Mouse (Mus musculus): ENCODE measurements around the gene Prdm16.

Gene Prdm16

DNA sequence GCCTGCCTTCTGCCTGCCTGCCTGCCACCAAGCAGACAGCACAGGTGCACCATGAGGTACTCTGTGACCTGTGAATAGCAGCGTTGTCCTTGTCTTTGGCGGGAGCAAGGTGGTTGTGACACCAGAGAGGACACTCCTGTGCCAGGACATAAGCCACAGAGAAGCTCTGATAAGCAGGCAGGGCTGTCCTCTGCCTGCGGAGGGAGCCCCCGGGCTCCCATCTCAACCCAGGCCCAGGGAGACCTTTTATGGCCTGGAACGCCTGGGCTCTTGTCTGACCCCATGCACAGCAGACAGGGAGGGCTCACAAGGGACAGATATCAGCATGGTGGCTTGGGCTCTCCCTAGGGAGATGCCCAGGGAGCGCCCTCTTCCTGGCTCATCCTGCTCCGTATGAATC, 118.7 kb downstream of the Prdm16 start:
- no peak for DNase-seq (ENCODE audit: low spot score in 2 of 2)

DNA sequence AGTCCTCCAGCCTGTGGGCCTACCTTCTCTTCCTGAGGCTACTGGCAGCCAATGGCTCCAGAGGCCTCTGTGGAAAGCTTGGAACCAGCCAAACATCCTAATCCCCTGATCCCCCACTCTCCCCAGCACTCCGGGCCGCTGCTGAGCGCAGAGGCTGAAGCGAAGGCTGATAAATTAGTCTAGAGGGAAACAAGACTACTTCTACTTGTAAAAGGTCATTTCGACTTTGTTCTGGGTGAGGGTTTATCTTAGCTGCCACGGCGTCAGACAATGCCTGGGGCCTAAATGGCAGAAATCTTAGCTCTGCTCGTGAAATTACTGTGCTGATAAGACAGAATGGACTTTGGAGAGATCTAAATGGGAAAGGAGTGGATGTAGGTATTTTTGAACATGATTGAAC, 120.2 kb downstream of the Prdm16 start:
- no peak for DNase-seq (ENCODE audit: low spot score in 2 of 2)

DNA sequence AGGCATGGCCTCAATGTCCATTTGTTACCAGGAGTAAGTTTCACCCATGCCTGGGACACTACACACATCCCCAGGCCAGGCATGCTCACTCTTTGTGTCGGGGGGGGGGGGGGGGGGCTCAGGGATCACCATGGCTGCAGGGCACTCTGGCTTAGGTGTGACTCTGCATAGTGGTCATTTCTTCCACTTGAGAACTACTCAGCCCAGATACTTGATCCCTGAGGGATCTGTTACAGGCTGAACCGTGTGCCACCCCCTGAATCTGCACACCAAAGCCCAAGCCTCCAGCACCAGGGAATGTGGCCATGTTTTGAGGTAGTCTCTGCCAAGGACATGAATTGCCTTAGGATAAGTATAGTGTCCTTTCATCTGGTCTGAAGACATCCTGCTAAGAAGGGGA, 123.0 kb downstream of the Prdm16 start:
- no peak for DNase-seq (ENCODE audit: low spot score in 2 of 2)

DNA sequence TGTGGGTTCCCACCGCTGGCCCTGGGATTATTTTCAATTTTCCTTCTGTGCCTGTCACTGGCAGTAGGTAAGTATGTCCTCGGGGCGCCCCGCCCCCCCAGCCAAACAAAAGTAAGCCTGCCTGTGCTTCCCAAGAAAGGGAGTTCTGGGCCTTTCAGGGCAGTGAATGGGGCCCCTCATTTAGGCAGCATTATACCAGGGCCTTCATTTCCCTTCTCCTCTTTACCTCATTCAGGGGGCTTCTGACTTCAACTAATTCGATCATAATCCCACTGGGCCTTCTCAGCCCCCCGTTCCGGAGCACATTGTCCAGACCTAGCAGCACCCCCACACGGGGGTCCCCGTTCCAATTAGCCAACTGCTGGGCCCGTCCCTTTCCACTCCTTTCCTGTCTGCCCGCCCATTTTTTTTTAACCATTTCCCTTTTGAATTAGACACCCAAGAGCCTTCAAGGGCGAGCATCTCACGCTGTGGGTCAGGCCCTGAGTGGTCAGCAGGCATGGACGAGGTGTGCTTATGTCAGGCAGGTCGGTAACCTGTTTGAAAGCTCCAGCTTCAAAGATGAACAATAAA, 124.1 kb downstream of the Prdm16 start:
- DNase-seq (ENCODE audit: low spot score in 2 of 2) = no peak

DNA sequence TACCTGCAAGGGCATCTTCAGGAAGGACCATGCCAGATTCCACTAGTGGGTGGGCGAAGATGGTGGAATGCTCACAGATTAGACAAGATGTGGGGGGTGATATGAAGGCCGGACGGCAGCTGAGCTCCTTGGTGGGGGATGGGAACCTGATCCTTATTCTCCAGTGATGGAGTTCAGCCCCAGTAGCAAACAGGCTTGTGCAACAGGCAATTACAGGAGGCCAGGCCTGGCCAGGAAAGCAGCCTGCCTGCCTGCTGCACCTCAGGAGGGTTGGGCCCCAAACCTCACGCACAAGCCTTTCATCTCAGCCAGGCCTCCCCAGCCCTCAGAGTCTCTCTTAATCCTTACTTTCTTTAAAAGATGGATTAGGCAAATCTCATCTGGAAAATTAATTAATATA, 124.9 kb downstream of the Prdm16 start:
- DNase-seq (ENCODE audit: low spot score in 2 of 2) = no peak

DNA sequence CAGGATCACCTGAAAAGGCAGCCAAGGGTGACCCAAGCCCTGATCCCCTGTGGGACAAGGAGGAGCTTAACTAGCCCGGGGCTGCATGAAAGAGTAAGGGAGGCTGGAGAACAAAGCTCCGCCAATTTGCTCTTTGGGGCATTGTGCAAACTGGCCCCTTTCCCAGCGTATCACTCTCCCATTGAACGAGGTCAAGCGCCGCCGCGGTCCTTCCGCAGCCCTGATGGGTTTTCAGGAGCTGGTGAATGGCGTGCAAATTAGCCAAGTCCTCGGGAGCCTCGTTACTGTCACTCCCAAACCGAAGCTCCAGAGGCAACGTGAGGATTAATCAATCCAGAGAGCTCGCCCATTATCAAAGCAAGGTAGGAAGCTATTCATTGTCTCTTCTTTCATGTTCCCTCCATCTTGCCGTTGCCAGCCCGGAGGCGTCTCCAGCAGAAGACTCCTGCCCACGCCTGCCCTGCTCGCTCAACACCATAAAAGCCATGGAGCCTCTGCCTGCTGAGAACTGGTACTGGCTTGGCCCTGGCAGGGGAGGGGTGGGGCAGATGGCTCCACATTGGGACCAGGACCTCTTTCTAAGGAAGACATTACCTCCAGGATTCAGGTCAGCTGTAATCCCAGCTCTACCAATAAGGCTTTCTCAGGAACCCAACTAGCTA, 129.8 kb downstream of the Prdm16 start:
- no peak for DNase-seq (ENCODE audit: low spot score in 2 of 2)

DNA sequence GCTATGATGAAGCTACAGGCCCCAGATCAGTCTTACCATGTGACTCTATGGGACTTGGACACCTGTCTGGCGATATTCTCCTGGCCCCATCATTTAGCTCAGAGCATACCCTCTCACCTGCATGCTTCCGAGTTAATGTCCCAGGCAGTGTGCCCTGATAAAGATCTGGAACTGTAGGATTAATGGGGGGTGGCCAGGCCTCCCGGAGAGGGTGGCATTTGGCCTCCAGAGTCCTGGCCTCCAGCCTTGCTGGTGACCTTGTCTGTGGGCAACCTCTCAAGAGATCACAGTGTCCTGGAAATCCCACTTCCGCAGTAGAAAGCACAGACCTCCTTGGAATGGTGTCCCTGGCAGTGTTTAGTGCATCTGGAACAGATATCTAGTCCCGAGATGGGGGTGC, 131.4 kb downstream of the Prdm16 start:
- no peak for DNase-seq (ENCODE audit: low spot score in 2 of 2)

DNA sequence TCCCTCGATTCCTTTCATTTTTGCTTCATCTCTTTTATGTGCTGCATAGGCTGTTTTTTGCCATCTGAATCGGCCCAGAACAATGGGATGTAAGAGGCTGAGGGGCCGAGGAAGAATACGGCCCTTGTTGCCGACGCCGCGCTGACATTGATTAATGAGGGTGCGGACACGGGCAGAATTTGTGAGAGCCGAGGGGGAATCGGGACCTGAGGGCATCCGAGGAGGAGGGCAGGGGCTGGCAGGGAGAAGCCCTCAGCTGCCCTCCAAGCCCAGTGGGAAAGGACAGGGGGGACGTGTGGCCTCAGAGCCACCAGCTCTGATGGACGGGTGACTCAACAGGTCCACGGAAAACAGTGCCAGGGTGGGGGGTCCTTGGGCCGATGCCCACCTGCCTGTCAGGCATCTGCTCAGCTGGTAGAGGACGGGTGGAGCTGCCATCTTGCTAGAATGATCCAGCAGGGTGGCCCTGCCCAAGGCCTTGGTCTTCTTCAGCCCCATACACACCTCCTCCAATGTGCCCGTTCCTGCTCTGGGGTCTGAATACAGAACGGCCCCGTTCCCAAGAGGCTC, 133.3 kb downstream of the Prdm16 start:
- DNase-seq (ENCODE audit: low spot score in 2 of 2) = no peak

DNA sequence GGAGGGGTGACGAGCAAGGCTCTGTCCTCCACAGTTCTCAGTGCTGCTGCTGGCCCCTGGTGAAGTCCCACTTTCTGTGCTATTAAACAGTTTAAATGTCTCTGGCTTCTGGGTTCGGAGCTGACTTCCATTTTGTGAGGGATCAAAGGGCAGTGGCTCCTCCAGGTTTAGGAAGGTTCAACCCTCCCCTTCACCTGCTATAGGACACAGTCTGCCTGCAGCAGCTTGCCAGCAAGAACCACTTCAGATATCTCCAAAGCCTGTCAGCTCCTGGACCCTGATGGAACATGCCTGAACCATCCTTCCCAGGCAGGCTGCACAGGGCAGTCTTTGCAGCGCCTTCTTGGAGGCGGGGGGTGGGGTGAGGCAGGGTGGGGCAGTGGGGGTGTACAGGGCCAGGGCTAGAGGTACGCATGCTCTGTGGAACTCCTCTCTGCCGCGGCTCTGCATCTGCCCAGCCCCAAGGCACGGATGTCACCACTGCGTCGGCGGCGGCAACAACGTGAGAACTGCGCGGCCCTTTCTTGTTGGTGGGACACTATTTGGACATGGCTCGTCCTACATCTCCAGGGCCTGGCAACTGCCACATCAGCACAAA, 134.2 kb downstream of the Prdm16 start:
- no peak for DNase-seq (ENCODE audit: low spot score in 2 of 2)

DNA sequence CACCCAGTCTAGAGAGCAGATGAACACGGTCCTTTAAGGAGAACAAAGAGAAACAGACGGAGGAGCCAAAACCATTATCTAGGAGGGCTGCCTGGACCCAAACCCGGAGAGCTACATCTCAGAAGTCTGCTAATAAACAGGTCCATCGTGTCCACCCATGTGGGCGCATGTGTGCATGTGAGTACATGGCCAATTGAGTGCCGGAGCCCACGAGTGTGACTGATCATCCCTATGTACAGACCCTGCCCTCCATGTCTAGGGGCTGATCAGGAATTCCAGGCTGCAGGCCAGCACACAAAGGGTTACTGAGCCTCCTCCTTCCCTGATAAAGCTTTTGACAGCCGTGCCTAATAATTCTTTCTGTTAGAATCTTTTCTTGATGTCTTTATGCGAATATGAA, 136.0 kb downstream of the Prdm16 start:
- DNase-seq (ENCODE audit: low spot score in 2 of 2) = no peak

DNA sequence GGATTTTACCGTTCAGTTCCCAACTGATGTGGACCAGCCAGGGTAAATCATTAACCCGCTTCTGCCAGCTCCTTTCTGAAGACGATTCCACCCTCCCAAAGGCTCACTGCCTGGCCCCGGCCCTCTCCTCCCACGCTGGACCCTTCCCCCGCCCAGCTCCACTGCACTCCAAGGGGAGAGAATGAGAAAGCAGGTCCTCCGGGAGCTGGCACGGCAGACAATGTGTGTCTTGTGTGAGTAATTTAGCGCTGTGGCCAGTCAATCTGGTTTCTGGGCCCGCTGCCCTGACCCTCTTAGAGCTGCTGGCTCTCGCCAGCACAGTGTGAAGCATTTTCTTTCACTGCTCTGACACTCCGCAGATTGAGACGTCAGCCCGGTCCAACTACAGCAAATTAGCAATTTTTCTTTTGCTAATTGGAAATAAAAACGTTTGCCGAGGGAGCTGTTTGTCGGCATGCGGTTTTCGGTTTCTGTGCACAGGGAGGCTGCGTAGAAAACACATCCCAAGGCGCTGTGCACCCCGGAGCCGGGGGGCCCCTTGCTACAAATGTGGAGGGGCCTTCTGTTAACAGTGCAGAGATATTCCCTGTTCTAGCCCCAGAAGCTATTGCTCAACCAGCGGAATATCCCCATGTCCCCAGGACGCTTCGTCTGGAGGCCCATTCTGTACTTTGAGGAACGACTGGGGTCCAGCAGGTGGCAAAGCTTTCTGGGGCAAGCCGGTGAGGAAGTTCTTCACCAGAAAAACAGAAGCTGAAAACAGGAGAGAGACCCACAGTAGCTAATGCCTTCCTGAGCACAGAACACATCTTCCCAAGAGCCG, 136.8 kb downstream of the Prdm16 start:
- DNase-seq (ENCODE audit: low spot score in 2 of 2) = no peak

DNA sequence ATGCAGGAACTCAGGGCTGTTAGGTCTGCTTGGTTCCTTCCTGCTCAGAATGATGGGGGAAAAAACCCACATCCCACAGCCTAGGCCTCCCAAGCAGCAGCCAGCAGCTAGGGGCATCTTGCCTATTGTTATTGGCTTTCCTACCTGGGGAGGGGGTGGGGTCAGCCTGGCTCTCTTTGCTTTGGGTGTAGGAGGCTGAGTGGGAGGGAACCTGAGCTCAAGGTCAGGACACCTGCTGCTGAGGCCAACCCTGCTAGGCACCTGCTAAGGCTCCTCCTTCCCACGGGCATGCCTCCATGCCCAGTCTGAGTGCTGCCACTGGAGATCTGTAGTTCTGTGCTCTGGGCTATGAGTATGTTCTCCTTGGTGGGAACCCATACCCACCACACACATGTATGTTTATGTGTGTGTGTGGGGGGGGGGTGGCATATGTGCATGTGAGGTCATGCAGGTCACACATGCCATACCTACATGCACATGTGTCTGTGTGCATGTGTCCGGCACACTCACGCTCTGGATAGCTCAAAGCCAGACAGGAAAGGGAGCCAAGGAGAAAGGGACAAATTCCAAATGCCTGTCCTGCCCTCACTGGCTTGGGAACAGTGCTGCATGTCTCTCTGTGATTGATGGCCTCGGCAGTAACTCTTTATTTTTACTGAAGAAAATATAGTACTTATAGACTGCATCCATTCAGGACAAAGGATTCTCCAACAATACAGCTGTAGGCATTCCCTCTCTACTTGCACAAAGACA, 139.1 kb downstream of the Prdm16 start:
- no peak for DNase-seq (ENCODE audit: low spot score in 2 of 2)

DNA sequence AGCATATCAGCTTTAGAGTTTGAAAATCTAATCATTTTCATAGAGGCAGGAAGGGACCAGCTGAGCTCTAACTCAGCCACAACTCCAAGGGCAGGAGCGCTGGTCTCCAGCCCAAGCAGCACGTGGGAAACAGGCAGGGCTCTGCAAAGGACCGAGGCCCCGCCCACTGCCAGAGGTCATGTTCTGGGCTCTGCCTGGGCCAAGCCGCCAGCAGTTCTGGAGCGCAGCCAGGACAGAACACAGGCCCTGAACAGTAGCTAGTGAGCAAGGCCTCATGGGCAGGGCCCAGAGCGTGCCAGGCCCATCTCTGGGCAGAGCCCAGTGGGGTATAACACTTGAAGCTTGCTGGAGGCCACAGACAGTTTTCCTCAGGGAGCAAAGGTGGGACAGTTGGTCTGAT, 139.7 kb downstream of the Prdm16 start:
- DNase-seq (ENCODE audit: low spot score in 2 of 2) = peak in 1 of 2 experiments; percentile 22

DNA sequence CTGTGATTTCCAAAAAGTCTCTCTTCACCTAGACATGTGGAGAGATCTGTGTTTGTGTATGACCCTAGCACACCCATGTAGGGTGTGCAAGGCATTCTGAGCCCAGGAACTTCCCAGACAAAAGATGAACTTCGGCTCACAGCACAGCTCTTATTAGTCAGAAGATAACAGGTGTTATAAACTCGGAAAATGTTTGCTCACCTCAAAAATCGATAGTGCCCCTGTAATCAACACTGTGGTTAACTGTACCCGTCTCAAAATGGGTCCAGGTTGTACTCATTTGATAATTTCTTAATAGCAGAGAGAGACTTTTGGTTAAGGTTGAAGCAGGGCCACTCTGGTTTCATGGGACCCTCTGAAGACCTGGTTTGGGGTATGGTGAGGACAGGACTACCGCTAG, 140.2 kb downstream of the Prdm16 start:
- DNase-seq (ENCODE audit: low spot score in 2 of 2) = no peak

DNA sequence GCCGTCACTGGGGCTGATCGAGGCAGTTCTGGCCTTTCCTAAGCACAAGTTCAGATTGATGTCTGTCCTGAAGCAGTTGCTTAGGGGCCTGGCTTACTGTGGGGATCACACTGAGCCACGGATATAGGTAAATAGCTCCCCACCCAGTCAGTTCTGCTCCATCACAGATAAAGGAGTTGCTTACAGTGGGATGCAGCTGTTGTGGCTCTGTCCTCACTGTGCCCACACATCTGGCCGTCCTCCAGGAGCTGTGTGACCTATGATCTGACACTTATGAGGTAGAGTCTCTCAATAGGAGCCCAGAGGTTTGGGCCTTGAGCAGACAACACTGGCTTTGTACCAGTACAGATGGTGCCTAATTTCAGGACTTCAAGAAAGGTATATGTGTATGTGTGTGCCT, 142.7 kb downstream of the Prdm16 start:
- DNase-seq (ENCODE audit: low spot score in 2 of 2) = no peak

DNA sequence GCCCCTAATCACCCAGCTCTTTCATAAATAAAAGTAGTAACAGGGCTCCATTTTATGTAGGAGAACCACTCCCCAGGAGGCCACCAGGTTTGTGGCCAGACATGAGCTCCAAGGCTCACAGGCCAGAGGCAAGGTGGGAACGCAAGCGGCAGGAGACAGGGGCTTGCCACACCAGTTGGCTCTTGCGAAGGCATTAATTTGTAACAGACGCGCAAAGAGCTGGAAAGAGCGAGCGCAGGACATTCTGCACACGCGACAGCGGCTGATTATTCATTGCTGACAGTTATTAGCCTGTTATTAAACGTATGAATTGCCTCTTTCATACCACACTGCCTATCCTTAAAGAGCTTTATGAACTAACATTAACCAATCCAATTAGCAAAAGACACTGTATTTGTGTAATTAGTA, 144.0 kb downstream of the Prdm16 start:
- DNase-seq (ENCODE audit: low spot score in 2 of 2) = no peak

DNA sequence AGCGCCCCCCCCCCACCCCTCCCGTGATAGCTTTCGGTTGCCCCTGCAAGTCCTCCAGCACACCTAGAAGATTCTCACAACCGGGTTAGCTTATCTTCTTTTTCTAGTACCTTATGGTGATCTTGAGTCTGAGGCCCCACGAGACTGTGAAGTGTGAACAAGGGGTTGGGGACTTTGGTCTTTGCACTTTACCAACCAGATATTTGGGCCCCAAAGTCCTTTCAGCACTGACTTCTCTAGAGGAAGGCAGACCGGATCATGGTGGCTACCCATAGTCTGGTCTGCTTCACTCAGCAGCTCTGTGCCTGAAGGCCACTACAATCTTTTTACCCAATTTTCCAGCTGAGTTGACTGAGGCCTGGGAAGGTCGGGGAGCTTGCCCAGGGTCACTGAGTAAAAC, 144.4 kb downstream of the Prdm16 start:
- DNase-seq (ENCODE audit: low spot score in 2 of 2) = no peak

DNA sequence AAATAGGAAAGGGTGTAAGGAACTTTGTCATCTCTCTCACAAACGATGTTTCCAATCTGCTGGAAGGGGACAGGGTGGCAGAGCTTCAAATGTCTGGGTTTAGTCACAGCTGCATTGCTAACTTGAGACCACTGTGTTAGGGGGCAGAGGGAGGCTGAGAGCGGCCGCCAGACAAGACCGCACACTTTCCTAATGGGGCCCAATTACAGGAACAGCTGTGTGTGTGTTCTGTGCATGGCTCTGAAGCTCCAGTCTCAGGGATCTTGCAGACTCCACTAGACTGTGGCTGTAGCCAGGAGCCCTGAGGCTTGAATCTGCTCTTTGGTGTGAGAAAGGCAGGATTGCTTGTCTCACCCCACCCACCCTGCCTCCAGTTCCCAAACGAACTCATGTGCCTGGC, 148.6 kb downstream of the Prdm16 start:
- no peak for DNase-seq (ENCODE audit: low spot score in 2 of 2)

DNA sequence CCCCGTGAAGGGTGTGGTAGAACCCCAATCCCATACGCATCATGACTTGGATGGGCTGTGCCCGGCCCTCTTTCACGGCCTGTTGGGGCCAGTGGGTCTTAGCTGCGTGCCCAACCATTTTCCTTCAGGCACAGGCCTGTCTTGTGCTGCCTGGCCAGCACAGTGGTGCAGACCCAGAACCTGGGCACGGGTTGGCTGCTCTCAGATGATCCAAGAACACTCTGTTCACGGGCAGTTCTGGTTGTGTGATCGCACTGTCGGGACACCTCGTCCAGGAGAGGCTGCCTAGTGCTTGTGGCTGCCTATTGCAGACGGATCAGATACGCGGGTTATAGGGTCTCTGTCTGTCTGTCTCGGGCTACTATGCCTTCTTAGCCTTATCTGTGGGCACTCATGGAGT, 154.0 kb downstream of the Prdm16 start:
- no peak for DNase-seq (ENCODE audit: low spot score in 2 of 2)

DNA sequence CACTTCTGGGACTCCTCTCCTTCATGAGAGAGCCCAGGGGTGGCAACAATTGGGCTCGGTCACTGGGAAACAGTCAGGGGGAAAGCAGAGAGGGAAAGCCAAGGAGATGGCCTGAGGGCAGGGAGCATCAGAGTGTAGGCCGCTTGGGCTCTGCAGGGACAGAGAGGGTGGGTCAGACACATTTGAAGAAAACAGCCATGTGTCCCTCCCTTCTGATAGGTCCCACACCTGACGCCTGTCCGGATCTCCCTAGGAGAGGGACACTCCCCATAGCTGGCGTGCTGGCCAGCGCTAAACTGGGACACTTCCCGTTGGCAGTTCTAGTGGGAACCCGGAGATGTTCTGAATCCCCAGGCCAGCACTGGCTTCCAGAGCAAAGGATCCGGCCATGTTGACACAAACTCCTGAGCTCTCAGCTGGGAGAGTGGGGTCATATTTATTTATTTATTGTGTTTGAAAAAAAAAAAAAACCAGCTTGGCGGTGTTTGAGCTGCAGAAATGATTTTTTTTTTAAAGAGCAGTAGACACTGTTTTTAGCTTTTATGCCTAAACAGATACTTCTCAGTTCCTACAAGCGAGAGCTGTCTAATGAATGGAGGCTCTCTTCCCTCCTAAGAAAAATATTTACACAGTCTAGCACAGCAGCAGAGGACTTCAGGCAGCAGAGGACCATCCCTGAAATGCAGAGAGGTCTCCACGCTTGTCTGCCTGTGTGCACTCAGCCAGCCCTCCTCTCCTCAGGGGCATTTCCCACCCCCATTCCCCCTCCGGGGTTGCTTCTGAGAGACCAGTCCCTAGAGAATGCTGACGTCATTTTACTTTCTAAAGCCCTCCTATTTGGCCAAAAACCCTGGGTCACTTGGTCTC, 154.7 kb downstream of the Prdm16 start:
- no peak for DNase-seq (ENCODE audit: low spot score in 2 of 2)

All from spleen, postnatal 14 days (tissue).